Mouse (Mus musculus): ENCODE data around the gene Vwa1. TPM values are rescaled to one million over a fixed set of nuclear protein-coding genes. Genes with fewer than 3 reads are reported as not detected.

The Vwa1 gene
- total and polyA plus RNA-seq, 2 experiments, result 0.32 to 0.46 TPM

DNA sequence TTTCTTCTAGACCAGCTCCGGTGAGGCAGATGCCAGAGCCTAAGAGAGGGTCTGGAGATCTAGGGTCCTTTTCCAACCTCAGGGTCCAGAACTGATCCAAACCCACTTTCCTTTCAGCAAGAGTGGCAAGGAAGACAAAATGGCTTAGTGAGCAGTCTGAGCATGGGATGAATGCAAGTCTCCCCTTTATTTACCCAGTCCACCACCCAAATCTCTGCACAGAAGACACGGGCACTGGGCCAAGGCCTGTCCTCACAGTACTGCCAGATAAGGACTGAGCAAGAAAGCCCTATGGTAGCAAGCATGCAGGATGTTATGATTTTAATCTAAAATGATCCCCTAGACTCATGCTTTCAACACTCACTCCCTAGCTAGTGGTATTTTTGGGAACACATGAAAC, 3.3 kb upstream of the Vwa1 start:
- H3K27me3 ChIP-seq (ENCODE audit: control insufficient read depth, insufficient read depth, low read length), result no peaks in the 10 kb centered on the region
- no peaks in the 10 kb centered on the region for H3K79me2 ChIP-seq (ENCODE audit: control insufficient read depth, insufficient read depth, low read length)
- H3K4me3 ChIP-seq (ENCODE audit: insufficient read depth, low read depth, low read length), result no peak overlapping the region
- 69% methylated on average over 2 of the region's 2 CpGs for whole genome bisulfite sequencing
- H3K27ac ChIP-seq (replicated peaks; ENCODE audit: insufficient read depth, low read depth, low read length), result no peak overlapping the region
- DNase-seq (ENCODE audit: extremely low read depth, low read depth, low spot score), result no peak
- peaks cover 10% of the 10 kb centered on the region for H3K4me1 ChIP-seq (ENCODE audit: control insufficient read depth, insufficient read depth, low read length)
- no peak overlapping the region for H3K9ac ChIP-seq (ENCODE audit: low read depth, low read length)
- no peak for TF ChIP-seq POLR2A (IDR thresholded peaks at IDR 0.05; ENCODE audit: extremely low read depth, insufficient read depth, low read length)
- no peak for TF ChIP-seq CTCF (IDR thresholded peaks at IDR 0.05; ENCODE audit: low read depth, low read length)
- H3K36me3 ChIP-seq (ENCODE audit: control insufficient read depth, insufficient read depth, low read length), result no peaks in the 10 kb centered on the region

DNA sequence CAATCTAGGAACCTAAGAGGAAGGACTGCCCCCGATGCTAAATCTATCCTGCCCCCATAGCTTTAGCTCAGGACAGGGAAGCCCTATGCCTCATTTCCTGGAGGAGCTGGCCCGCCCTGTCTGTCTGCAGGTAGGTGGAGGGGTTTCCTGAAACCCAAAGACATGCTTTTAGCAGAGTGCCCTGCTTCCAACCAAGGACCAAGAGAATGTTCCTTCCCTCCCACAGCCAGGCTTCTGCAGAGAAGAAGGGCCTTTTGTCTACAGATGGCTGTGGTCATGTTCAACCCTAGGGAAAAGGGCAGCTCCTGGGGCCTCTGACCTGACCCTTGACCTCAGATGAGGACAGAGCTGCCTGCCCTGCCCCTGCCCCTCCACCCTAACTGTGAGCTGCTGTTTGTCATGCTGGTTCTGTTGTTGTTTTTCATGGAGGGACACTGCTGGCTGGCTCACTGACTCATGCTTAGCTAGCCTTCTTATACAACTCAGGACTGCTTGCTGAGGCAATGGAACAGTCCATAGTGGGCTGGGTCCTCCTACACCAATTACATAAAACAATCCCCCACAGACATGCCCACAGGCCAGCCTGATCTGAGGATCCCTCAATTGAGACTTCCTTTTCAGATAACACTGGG, 2.3 kb upstream of the Vwa1 start:
- DNase-seq (ENCODE audit: extremely low read depth, low read depth, low spot score), result peak; percentile 75
- H3K4me1 ChIP-seq (ENCODE audit: control insufficient read depth, insufficient read depth, low read length), result peaks cover 10% of the 10 kb centered on the region
- no peaks in the 10 kb centered on the region for H3K79me2 ChIP-seq (ENCODE audit: control insufficient read depth, insufficient read depth, low read length)
- no peaks in the 10 kb centered on the region for H3K27me3 ChIP-seq (ENCODE audit: control insufficient read depth, insufficient read depth, low read length)
- 60% methylated on average over 2 of the region's 2 CpGs for WGBS
- TF ChIP-seq POLR2A (IDR thresholded peaks at IDR 0.05; ENCODE audit: extremely low read depth, insufficient read depth, low read length) (no peak), CTCF (IDR thresholded peaks at IDR 0.05; ENCODE audit: low read depth, low read length) (no peak)
- H3K4me3 ChIP-seq (ENCODE audit: insufficient read depth, low read depth, low read length), result no peak overlapping the region
- peak overlapping the region; percentile 44; the same call in 1 of the 2 replicates for H3K27ac ChIP-seq (replicated peaks; ENCODE audit: insufficient read depth, low read depth, low read length)
- no peaks in the 10 kb centered on the region for H3K36me3 ChIP-seq (ENCODE audit: control insufficient read depth, insufficient read depth, low read length)
- no peak overlapping the region for H3K9ac ChIP-seq (ENCODE audit: low read depth, low read length)

- Histone ChIP-seq H3K27ac (replicated peaks; ENCODE audit: insufficient read depth, low read depth, low read length) (no peak overlapping the region), H3K79me2 (ENCODE audit: control insufficient read depth, insufficient read depth, low read length) (no peaks in the 10 kb centered on the region), H3K27me3 (ENCODE audit: control insufficient read depth, insufficient read depth, low read length) (no peaks in the 10 kb centered on the region), H3K4me1 (ENCODE audit: control insufficient read depth, insufficient read depth, low read length) (peaks cover 10% of the 10 kb centered on the region), H3K9ac (ENCODE audit: low read depth, low read length) (no peak overlapping the region), H3K36me3 (ENCODE audit: control insufficient read depth, insufficient read depth, low read length) (no peaks in the 10 kb centered on the region), H3K4me3 (ENCODE audit: insufficient read depth, low read depth, low read length) (no peak overlapping the region)
- peak; percentile 34 for DNase-seq (ENCODE audit: extremely low read depth, low read depth, low spot score)
- 63% methylated on average over 3 of the region's 3 CpGs for WGBS
- TF ChIP-seq CTCF (IDR thresholded peaks at IDR 0.05; ENCODE audit: low read depth, low read length), result no peak
- TF ChIP-seq POLR2A (IDR thresholded peaks at IDR 0.05; ENCODE audit: extremely low read depth, insufficient read depth, low read length), result no peak
Measured at GRCm38 (mm10) chr4:155775855-155776254, 1.4 kb upstream of the Vwa1 start.

DNA sequence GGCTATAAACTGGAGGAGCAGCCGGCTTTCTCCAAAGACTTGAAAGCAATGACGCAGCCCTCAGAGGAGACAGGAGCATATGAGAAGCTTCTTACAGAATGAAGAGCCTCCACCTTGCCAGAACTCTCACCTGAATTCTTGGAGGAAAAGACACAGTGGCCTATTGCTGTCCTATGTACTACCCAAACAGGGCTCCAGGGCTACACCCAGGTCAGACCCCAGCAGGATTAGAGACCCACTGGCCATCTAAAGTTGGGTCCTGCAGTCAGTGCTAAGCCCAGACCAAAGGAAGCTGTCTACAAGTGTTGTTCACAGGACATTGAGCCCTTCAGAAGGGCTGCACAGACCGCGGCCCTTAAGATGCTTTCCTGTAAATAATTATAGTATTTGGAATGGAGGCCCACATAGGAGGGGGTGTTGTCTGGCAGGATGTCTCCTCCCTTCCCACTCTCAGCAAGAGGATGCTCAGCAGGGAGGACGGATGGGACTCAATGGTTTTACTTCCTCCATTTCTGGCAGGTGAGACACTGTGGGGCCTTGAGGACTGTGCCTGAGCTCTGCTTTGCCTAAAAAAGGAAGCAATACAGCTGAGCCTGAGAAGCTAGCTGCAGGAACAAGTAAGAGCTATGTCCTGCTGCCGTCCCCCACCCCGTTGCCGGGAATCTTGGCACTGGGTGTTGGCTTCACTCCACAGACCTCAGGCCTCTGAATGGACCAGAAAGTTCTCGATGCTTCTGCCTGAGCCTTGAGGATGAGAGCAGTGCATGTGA, 658 bp upstream of the Vwa1 start:
- 70% methylated on average over 9 of the region's 9 CpGs for WGBS
- Histone ChIP-seq H3K36me3 (ENCODE audit: control insufficient read depth, insufficient read depth, low read length) (no peaks in the 10 kb centered on the region), H3K9ac (ENCODE audit: low read depth, low read length) (no peak overlapping the region), H3K79me2 (ENCODE audit: control insufficient read depth, insufficient read depth, low read length) (no peaks in the 10 kb centered on the region), H3K27me3 (ENCODE audit: control insufficient read depth, insufficient read depth, low read length) (no peaks in the 10 kb centered on the region), H3K4me1 (ENCODE audit: control insufficient read depth, insufficient read depth, low read length) (peaks cover 12% of the 10 kb centered on the region), H3K4me3 (ENCODE audit: insufficient read depth, low read depth, low read length) (no peak overlapping the region), H3K27ac (replicated peaks; ENCODE audit: insufficient read depth, low read depth, low read length) (no peak overlapping the region)
- TF ChIP-seq POLR2A (IDR thresholded peaks at IDR 0.05; ENCODE audit: extremely low read depth, insufficient read depth, low read length) (no peak), CTCF (IDR thresholded peaks at IDR 0.05; ENCODE audit: low read depth, low read length) (no peak)
- DNase-seq (ENCODE audit: extremely low read depth, low read depth, low spot score), result no peak

- peaks cover 15% of the 10 kb centered on the region for H3K4me1 ChIP-seq (ENCODE audit: control insufficient read depth, insufficient read depth, low read length)
- no peak for DNase-seq (ENCODE audit: extremely low read depth, low read depth, low spot score)
- no peaks in the 10 kb centered on the region for H3K27me3 ChIP-seq (ENCODE audit: control insufficient read depth, insufficient read depth, low read length)
- no peaks in the 10 kb centered on the region for H3K36me3 ChIP-seq (ENCODE audit: control insufficient read depth, insufficient read depth, low read length)
- no peak overlapping the region for H3K4me3 ChIP-seq (ENCODE audit: insufficient read depth, low read depth, low read length)
- TF ChIP-seq POLR2A (IDR thresholded peaks at IDR 0.05; ENCODE audit: extremely low read depth, insufficient read depth, low read length) (no peak), CTCF (IDR thresholded peaks at IDR 0.05; ENCODE audit: low read depth, low read length) (no peak)
- WGBS, result 63% methylated on average over 5 of the region's 5 CpGs
- H3K9ac ChIP-seq (ENCODE audit: low read depth, low read length), result no peak overlapping the region
- no peaks in the 10 kb centered on the region for H3K79me2 ChIP-seq (ENCODE audit: control insufficient read depth, insufficient read depth, low read length)
- no peak overlapping the region for H3K27ac ChIP-seq (replicated peaks; ENCODE audit: insufficient read depth, low read depth, low read length)
Measured at GRCm38 (mm10) chr4:155773335-155774078, 991 bp downstream of the Vwa1 start.

Measured in liver, adult 2 months (tissue).